Mouse (Mus musculus) hindbrain, embryonic 16.5 days (tissue): ENCODE results near the gene Gm10799. TPM values are rescaled to one million over a fixed set of nuclear protein-coding genes. Genes with fewer than 3 reads are reported as not detected.

Experiments
- polyA plus RNA-seq: library from polyadenylated mRNA; unstranded; fragments of >200 nt; fragmentation: Nextera tagmentation; extraction: Ambion mirVana; gene quantifications from 2 replicates; pipeline ENCODE4 v1.2.1, GENCODE M21; 2015

Gm10799 gene
- polyA plus RNA-seq, 1 experiment from 2014 or later = not detected

Other genes starting within 250 kb of the Gm10799 start
- 30.9 TPM in 2 replicates for gene Lmo2, start 110.6 kb downstream of the Gm10799 start, polyA plus RNA-seq
- gene Fbxo3, start 40.8 kb downstream of the Gm10799 start, polyA plus RNA-seq = 74.0 and 77.8 TPM in 2 replicates
- 2.3 and 2.8 TPM in 2 replicates for gene 4931422A03Rik, start 40.2 kb downstream of the Gm10799 start, polyA plus RNA-seq
- gene Gm10912, start 2.7 kb downstream of the Gm10799 start, polyA plus RNA-seq = not detected in 2 replicates
- 2.6 and 3.0 TPM in 2 replicates for gene Cd59b, start 1.3 kb upstream of the Gm10799 start, polyA plus RNA-seq
- gene Cd59a, start 27.3 kb upstream of the Gm10799 start, polyA plus RNA-seq = 15.3 and 18.4 TPM in 2 replicates
- not detected in 2 replicates for gene A930018P22Rik, start 54.2 kb upstream of the Gm10799 start, polyA plus RNA-seq